Mouse (Mus musculus): ENCODE measurements around the gene Papolb. TPM values are rescaled to one million over a fixed set of nuclear protein-coding genes. Genes with fewer than 3 reads are reported as not detected.

The Papolb gene
- polyA plus RNA-seq, 1 experiment from 2014 or later, result 0.16 TPM

DNA sequence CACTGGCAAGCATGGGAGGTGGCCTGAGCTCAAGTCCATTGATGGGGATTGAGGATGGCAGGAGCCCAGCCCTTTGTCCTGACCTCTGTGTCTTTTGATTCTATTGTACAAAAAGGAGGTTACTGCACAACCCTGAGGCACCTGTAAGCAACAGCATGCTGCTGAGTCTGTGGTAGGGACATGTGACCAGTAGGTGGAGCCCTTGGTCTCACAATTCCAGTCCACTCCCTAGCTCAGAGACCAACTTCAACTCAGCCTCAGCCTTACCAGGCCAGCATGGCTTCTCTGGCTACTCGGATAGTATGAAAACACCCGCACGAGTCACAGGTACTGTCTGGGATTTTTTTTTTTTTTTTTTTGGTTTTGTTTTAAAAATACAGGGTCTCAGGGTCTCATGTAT, 27.5 kb downstream of the Papolb start:
- no peak overlapping the region for H3K27ac ChIP-seq (ENCODE audit: low read depth)
- H3K4me2 ChIP-seq, result no peak overlapping the region
- no peaks in the 10 kb centered on the region for H3K4me1 ChIP-seq (ENCODE audit: insufficient read depth)
- TF ChIP-seq CTCF (IDR thresholded peaks at IDR 0.05; ENCODE audit: low read depth), result peak; percentile 92
- H3K9me3 ChIP-seq (ENCODE audit: low read depth, low read length), result no peaks in the 10 kb centered on the region
- H3K27me3 ChIP-seq (ENCODE audit: insufficient read depth, low read length), result no peaks in the 10 kb centered on the region
- peak; percentile 91 for ATAC-seq (ENCODE audit: insufficient read depth)
- no peaks in the 10 kb centered on the region for H3K36me3 ChIP-seq (ENCODE audit: insufficient read depth)
- DNase-seq, result peak; percentile 93
- H3K4me3 ChIP-seq (ENCODE audit: low read depth, low read length), result no peak overlapping the region
- 10% methylated on average over 3 of the region's 3 CpGs for WGBS
- no peak overlapping the region for H3K9ac ChIP-seq

DNA sequence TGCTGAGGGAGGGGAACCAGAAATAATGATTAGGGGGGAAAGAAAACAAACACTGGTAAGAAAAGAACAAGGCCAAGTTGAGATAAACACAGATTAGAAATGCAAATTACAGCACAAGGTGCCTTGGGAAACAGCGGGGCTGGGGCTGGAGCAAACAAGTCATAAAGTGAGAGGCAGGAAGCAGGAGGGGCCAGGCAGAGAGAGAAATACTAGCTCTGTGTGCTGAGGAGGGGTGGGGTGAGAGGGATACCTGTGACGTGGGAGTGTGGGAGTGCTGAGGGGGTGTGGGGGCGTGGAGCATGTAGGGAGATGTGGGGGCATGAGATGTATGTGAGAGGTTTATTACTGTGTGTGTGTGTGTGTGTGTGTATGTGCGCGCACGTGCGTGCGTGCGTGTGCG, 29.0 kb downstream of the Papolb start:
- Histone ChIP-seq H3K36me3 (ENCODE audit: insufficient read depth) (no peaks in the 10 kb centered on the region), H3K27me3 (ENCODE audit: insufficient read depth, low read length) (no peaks in the 10 kb centered on the region), H3K4me1 (ENCODE audit: insufficient read depth) (no peaks in the 10 kb centered on the region), H3K9ac (no peak overlapping the region), H3K4me2 (no peak overlapping the region), H3K4me3 (ENCODE audit: low read depth, low read length) (no peak overlapping the region), H3K9me3 (ENCODE audit: low read depth, low read length) (no peaks in the 10 kb centered on the region), H3K27ac (ENCODE audit: low read depth) (no peak overlapping the region)
- 70% methylated on average over 10 of the region's 10 CpGs for WGBS
- TF ChIP-seq CTCF (IDR thresholded peaks at IDR 0.05; ENCODE audit: low read depth), result no peak
- DNase-seq (no peak), ATAC-seq (ENCODE audit: insufficient read depth) (no peak)

DNA sequence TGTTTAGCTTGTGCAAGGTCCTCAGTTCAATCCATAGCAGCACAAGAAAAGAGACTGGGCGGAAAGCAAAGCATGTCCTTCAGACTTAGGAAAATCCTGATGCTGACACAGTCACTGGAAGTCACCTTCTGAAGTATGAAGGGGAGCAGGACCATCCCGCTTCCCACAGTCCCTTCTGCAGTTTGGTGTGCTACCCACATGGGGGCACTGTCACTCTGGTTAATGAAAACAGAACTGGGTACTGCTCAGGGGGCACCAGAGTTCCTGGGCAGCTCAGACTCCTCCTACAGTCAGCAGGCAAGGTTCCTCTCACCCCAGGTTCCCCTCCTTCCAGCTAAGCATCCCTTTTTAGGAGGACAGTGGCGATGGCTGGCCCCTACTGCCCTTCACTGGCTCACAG, 30.9 kb downstream of the Papolb start:
- WGBS, result 46% methylated on average over 3 of the region's 3 CpGs
- peak; percentile 79 for TF ChIP-seq CTCF (IDR thresholded peaks at IDR 0.05; ENCODE audit: low read depth)
- Histone ChIP-seq H3K9me3 (ENCODE audit: low read depth, low read length) (no peaks in the 10 kb centered on the region), H3K36me3 (ENCODE audit: insufficient read depth) (no peaks in the 10 kb centered on the region), H3K27ac (ENCODE audit: low read depth) (no peak overlapping the region), H3K27me3 (ENCODE audit: insufficient read depth, low read length) (no peaks in the 10 kb centered on the region), H3K9ac (no peak overlapping the region), H3K4me2 (no peak overlapping the region), H3K4me1 (ENCODE audit: insufficient read depth) (no peaks in the 10 kb centered on the region), H3K4me3 (ENCODE audit: low read depth, low read length) (no peak overlapping the region)
- no peak for ATAC-seq (ENCODE audit: insufficient read depth)
- peak; percentile 74 for DNase-seq

DNA sequence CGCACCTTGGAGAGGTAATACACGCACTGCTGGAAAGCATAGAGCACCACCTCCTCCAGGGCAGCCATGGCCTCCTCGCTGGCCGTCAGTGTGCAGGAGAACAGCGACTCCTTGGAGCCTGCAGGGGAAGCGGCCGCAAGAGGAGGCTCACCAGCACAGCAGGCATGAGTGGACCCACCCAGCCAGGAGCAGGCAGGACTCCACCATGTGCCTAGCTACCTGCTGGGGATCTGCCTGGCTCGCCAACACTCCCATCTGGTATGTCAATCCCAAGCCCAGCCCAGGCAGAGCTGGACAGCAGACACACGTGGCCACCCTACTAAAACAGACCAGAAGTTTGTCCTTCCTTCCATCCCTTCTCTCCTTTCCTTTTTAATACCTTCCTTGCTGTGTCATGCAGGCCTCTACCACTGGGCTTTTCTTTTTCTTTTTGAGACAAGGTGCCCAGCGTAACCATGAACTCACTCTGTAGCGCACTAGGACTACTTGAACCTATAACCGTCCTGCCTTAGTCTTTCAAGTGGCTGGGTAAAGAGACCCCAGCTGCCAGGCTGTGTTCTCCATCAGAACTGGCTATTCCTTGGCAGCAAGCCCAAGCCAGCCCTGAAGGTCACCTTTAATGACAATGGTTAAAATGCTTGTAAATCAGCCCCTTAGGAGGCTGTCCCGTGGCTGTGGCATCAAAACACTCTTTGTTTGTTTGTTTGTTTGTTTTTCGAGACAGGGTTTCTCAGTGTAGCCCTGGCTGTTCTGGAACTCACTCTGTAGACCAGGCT, 34.4 kb downstream of the Papolb start:
- Histone ChIP-seq H3K9me3 (ENCODE audit: low read depth, low read length) (no peaks in the 10 kb centered on the region), H3K27me3 (ENCODE audit: insufficient read depth, low read length) (no peaks in the 10 kb centered on the region), H3K4me2 (no peak overlapping the region), H3K27ac (ENCODE audit: low read depth) (no peak overlapping the region), H3K4me1 (ENCODE audit: insufficient read depth) (no peaks in the 10 kb centered on the region), H3K4me3 (ENCODE audit: low read depth, low read length) (no peak overlapping the region), H3K9ac (no peak overlapping the region), H3K36me3 (ENCODE audit: insufficient read depth) (no peaks in the 10 kb centered on the region)
- DNase-seq, result no peak
- TF ChIP-seq CTCF (IDR thresholded peaks at IDR 0.05; ENCODE audit: low read depth), result no peak
- 44% methylated on average over 14 of the region's 14 CpGs for WGBS
- no peak for ATAC-seq (ENCODE audit: insufficient read depth)

DNA sequence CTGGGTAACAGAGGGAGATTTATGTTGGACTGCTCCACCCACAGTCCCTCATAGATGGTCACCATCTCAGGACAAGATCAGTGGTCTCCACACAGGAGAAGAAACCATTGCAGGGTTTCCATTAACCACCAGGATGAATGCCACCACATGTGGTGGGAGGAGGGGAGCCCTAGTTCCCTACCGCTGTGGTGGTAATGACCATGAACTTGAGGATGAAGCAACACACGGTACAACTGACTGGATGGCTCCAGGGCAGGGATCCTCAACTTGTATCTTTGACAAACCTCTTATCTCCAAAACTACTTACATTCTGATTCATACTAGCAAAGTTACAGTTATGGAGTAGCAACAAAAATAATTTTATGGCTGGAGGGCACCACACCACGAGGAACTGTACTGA, 36.6 kb downstream of the Papolb start:
- TF ChIP-seq CTCF (IDR thresholded peaks at IDR 0.05; ENCODE audit: low read depth), result no peak
- no peaks in the 10 kb centered on the region for H3K27me3 ChIP-seq (ENCODE audit: insufficient read depth, low read length)
- no peak overlapping the region for H3K4me3 ChIP-seq (ENCODE audit: low read depth, low read length)
- no peak overlapping the region for H3K9ac ChIP-seq
- 74% methylated on average over 3 of the region's 3 CpGs for WGBS
- H3K4me2 ChIP-seq, result no peak overlapping the region
- H3K9me3 ChIP-seq (ENCODE audit: low read depth, low read length), result no peaks in the 10 kb centered on the region
- no peak overlapping the region for H3K27ac ChIP-seq (ENCODE audit: low read depth)
- no peaks in the 10 kb centered on the region for H3K4me1 ChIP-seq (ENCODE audit: insufficient read depth)
- DNase-seq, result no peak
- no peak for ATAC-seq (ENCODE audit: insufficient read depth)
- H3K36me3 ChIP-seq (ENCODE audit: insufficient read depth), result no peaks in the 10 kb centered on the region

DNA sequence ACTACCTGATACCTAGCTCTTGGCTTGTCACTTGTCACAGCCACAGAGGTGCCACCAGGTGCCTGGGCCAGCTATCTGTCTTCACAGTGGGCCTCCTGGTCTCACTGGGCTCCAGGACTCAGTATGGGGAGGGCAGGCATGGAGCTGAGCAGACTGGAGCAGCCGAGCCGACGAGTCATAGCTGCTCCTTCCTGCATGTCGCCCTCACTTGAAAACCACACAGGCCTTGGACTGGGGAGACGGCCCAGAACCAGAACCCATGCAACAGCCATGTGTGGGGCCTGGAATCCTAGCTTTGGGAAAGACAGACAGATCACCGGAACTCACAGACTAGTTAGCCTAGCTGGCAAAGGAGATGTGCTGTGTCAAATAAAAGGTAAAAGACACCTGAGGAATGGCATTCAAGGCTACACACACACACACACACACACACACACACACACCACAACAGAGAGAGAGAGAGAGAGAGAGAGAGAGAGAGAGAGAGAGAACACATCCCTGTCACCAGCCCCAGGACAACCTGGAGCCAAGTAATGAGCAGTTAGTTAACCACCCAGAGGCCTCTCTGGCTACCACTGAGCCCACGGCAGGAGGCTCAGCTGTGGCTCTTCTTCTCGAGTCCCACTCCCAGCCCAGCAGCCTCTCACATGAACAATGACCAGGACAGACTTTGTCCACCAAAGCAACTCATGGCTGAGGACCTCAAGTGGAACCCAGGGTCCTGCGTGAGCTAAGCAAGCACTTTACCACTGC, 39.7 kb downstream of the Papolb start:
- TF ChIP-seq CTCF (IDR thresholded peaks at IDR 0.05; ENCODE audit: low read depth), result no peak
- no peak overlapping the region for H3K27ac ChIP-seq (ENCODE audit: low read depth)
- H3K27me3 ChIP-seq (ENCODE audit: insufficient read depth, low read length), result no peaks in the 10 kb centered on the region
- no peak overlapping the region for H3K4me2 ChIP-seq
- H3K9ac ChIP-seq, result no peak overlapping the region
- H3K9me3 ChIP-seq (ENCODE audit: low read depth, low read length), result no peaks in the 10 kb centered on the region
- DNase-seq (no peak), ATAC-seq (ENCODE audit: insufficient read depth) (no peak)
- H3K4me1 ChIP-seq (ENCODE audit: insufficient read depth), result no peaks in the 10 kb centered on the region
- H3K4me3 ChIP-seq (ENCODE audit: low read depth, low read length), result no peak overlapping the region
- whole genome bisulfite sequencing, result 62% methylated on average over 9 of the region's 9 CpGs
- H3K36me3 ChIP-seq (ENCODE audit: insufficient read depth), result no peaks in the 10 kb centered on the region

DNA sequence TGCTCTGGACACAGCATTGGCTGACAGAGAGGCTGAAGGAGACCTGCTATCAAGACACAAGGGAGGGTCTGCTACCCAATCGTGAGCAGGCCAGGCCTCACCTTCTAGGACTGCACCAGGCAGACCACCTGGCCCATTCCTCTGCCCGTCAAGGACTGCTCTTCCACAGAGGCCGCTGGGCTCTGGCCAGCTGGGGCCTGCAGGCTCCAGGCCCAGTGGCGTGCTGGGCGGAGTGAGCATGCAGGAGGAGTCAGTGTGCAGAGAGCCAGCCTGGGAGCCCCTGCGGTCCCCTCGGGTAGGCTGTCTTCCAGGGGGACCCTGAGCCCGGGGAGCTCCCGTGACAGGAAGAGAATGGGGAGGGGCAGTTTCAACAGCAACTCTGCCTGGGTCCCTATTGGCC, 43.2 kb downstream of the Papolb start:
- H3K4me2 ChIP-seq, result no peak overlapping the region
- WGBS, result 54% methylated on average over 9 of the region's 9 CpGs
- no peaks in the 10 kb centered on the region for H3K36me3 ChIP-seq (ENCODE audit: insufficient read depth)
- H3K9me3 ChIP-seq (ENCODE audit: low read depth, low read length), result no peaks in the 10 kb centered on the region
- H3K27me3 ChIP-seq (ENCODE audit: insufficient read depth, low read length), result no peaks in the 10 kb centered on the region
- DNase-seq (no peak), ATAC-seq (ENCODE audit: insufficient read depth) (peak; percentile 44; the same call in 1 of the 2 replicates)
- H3K4me3 ChIP-seq (ENCODE audit: low read depth, low read length), result no peak overlapping the region
- H3K27ac ChIP-seq (ENCODE audit: low read depth), result no peak overlapping the region
- H3K4me1 ChIP-seq (ENCODE audit: insufficient read depth), result no peaks in the 10 kb centered on the region
- TF ChIP-seq CTCF (IDR thresholded peaks at IDR 0.05; ENCODE audit: low read depth), result no peak
- H3K9ac ChIP-seq, result no peak overlapping the region

All from lung, embryonic 14.5 days (tissue).